Mouse (Mus musculus): ENCODE results near the gene Tenm4.

GRCm38 (mm10) chr7:96303963-96304362, 132.9 kb downstream of the Tenm4 start:
- TF ChIP-seq POLR2A (IDR thresholded peaks at IDR 0.05; ENCODE audit: borderline replicate concordance, insufficient read depth, low read length), result no peak
- TF ChIP-seq CTCF (IDR thresholded peaks at IDR 0.05; ENCODE audit: borderline replicate concordance, insufficient read depth, low read depth, low read length), result no peak
